Mouse (Mus musculus): ENCODE results near the gene Iqschfp.

The Iqschfp gene

DNA sequence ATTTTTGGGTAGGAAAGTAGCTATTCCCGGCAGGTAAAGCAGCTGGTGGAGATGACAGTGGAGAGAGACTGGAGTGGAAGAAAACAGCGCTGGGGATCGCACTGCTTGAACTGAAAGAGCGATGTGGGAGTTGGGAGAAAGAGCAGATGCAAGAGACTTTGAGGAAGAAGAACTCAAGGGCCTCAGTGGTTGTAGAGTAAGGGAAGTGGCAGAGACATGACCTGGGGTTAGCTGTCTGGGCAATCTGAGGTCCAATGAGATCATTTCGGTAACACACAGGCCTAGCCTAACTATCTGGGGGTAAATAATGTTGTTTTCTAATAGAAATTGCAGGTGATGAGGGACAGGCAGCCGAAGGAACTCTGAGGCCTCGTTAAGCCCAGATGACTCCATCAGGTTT is 774.3 kb downstream of the Iqschfp start:
- in situ Hi-C loops (cut with MboI; ENCODE audit: low sequenced_read_pairs), result no loop called here

GRCm38 (mm10) chr3:68667852-68668251 is 775.8 kb downstream of the Iqschfp start:
- in situ Hi-C loops (cut with MboI; ENCODE audit: low sequenced_read_pairs), result no loop called here

DNA sequence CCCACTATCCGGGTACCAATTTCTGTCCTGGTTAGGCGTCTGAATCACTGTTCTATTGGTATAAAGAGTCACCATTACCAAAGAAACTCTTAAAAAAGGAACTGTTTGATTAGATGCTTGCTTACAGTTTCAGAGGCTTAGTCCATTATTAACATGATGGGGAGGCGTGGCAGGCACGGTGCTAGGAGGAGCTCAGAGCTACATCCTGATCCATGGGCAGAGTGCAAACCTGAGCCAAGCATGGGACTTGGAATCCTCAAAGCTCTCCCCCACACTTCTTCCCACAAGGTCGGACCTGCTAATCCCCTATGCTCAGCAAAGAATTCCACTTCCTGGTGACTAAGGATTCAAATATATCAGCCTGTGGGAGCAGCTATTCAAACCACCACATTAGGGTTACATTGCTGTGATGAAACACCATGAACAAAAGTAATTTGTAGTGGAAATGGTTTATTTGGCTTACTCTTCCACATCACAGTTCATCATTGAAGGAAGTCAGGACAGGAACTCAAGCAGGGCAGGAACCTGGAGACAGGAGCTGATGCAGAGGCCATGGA is 777.5 kb downstream of the Iqschfp start:
- in situ Hi-C loops (cut with MboI; ENCODE audit: low sequenced_read_pairs), result no loop called here

DNA sequence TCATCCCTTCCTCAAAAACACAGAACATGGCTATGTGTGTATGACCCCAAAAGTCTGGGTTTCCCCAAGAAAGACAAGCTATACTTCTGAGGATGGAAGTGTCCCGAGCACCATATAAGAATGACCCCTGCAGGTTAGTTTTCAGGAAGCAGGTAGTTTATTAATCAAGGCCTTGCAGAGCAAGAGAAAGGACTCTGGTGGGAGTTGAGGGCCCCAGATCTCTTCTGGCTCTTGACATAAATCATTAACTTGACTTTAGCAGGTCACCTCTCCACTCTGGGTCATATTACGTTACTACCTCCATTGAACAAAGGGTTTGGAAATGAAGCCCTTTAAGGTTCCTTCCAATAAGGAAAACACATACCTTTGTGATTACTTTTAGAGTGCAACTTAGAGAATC is 782.7 kb downstream of the Iqschfp start:
- in situ Hi-C loops (cut with MboI; ENCODE audit: low sequenced_read_pairs), result no loop called here

- in situ Hi-C loops (cut with MboI; ENCODE audit: low sequenced_read_pairs), result no loop called here
Observed at GRCm38 (mm10) chr3:68675216-68675835, 783.3 kb downstream of the Iqschfp start.
